Mouse (Mus musculus): Measurements from ENCODE around the gene Myo9a.

DNA sequence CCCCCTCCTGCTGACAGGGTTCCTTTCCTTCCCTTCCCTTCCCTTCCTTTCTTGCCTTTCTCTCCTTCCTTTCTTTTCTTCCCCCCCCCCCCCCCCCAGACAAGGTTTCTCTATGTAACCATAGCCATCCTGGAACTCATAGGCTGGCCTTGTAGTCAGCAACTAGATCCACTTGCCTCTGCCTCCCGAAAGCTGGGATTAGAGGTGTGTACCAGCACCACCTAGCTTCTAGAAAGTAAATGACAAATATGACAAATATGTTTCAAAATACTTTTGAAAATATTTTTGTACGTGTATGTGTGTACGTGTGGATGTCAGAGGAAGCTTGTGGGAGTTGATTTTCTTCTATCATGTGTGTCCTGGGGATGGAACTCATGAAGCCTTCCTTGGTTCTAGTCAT, 9.8 kb downstream of the Myo9a start:
- TF ChIP-seq CTCF (conservative IDR thresholded peaks at IDR 0.05; ENCODE audit: low read length), result no peak
- no peak for TF ChIP-seq POU5F1 (IDR thresholded peaks at IDR 0.05; ENCODE audit: borderline replicate concordance, low read length)
- TF ChIP-seq NANOG (IDR thresholded peaks at IDR 0.05; ENCODE audit: borderline replicate concordance, low read length), result no peak

All from E14TG2a.4 (cell line).